Mouse (Mus musculus) megakaryocyte-erythroid progenitor cell, adult 5-6 weeks (primary cell): ENCODE measurements at regions not wholly inside any gene's neighbourhood (a gene's known extent, or its start where the extent isn't known, plus 50 kb on each side); places are given as distances from the start of the nearest gene placed in this dataset.

Source experiments
- ATAC-seq: replicated peaks from 2 replicates; pipeline ENCODE4 v1.8.0; 2016; ENCODE audit warnings: mild to moderate bottlenecking, inconsistent platforms; ENCODE audit not compliant: severe bottlenecking, poor library complexity, low FRiP score, low TSS enrichment

DNA sequence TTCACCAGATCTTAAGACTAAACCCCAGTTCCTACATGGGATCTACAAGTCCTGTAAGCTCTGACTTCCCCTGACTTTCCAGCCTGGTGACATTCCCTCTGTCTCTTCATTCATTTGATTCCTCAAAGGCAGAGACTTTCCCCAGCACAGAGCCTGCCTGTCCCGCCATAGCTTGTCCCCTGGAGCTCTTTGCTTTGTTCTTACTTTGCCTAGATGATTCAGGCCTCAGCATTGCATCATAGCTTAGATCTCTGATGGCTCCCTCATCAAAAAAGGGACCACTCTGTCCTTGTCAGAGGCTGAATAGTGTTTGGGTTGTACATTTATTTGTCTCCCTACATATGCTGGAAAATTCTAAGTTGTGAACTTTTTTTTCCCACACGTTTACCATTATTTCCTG is 57.6 kb upstream of the Exoc6 start:
- ATAC-seq: no peak

DNA sequence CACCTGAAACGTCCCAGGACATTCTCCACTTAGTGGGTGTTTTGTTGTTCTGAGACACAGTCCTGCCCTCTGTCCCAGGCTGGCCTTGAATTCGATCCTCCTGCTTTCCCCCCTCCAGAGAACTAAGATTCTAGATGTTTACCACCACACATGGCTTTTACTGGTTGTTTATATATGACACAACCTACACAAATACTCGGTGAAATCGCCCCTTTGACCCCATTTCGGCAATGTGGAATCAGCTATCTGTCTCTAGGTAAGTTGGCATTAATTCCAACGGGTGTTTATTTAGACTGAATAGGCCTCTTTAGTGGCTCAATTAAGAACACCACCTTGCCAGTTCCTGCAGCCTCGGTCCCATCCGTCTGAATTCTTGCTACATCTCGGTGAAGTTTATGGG is 56.8 kb upstream of the Exoc6 start:
- ATAC-seq: no peak

DNA sequence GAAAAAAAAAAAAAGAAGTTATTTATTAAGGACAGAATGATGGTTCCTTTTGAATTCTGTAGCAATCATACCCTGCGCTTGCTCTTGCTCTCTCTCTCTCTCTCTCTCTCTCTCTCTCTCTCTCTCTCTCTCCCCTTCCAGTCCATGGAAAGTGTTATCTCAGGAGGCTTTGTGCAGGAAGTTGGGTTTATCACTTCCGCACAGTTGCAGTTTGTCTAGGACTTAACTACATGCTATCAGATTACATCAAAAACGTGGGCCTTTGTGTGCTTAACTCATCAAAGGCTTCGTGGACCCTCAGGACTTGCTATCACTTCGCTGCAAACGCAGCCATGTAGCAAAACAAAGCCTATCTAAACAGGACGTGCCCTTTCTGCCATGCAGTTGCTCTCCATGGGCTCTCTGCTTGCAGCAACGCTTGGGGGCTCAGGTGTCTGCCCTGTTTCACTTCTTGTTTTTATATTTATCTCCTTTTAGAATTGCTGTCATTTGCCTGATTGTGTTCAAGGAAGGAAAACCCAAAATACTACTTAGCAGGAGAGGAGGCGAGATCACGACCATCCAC is 56.2 kb upstream of the Exoc6 start:
- peak; percentile 88 for ATAC-seq

GRCm38 (mm10) chr19:37494806-37495205 is 55.4 kb upstream of the Exoc6 start:
- ATAC-seq: no peak

DNA sequence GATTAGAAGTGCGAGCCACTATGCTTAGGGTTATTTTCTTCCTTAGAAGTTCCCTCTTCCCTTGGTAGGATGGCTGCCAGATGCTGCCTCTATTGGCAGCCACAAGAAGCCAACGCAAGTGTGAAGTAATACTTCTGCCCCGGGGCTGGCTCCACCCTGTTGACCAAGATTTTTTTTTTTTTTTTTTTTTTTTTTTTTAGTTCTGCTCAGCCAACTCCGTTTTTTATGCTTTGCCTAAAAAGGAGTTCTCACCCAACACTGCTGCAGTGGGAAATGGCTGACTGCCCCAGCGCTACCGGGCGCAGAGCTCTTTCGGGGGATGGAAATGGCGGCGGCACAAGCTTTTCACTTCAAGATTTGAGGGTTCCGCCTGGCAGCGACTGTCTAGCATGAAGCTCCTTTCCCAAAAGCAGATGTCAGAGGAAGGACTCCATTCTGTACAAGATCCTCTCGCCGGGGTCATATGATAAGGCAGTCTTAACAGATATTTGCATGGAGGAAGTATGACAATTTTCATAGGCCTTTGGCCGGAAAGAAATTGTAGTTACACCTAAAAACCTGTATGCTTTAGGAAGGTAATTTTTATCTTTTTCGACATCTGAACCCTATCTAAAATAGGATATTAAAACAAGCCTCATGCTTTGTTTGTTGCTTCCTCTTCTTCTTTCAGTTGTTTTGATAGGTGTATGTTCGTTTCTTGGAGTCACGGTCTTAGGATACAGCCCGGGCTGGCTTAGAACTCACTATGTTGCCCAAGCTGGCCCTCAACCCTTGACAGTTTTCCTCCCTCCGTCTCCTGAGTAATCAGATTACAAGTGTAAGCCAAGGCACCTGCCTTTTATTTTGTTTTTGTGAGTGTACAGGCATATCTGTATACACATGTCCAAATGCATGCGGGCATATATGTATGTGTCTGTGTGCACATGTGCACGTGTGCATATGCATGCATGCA is 54.6 kb upstream of the Exoc6 start:
- peak; percentile 23; the same call in 1 of the 2 replicates for ATAC-seq

GRCm38 (mm10) chr19:37496759-37497158 is 53.5 kb upstream of the Exoc6 start:
- no peak for ATAC-seq

GRCm38 (mm10) chr19:37497161-37497560 is 53.1 kb upstream of the Exoc6 start:
- ATAC-seq: no peak

DNA sequence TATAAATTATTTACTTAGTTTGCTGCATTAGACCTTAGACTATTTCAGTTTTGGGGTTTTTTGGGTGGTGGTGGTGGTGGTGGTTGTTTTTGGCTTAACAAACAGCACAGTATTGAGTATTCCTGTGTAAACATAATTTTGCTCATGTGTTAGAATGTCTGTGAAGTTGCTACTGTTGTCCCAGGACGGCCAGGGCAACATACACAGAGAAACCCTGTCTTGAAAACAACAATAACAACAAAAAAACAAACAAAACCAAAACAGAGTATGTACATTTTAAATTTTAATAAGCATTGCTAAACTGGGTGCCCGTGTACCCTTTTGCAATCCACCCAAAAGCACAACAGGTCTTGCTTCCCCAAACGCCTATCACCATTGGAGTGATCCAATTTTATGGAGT is 51.8 kb upstream of the Exoc6 start:
- no peak for ATAC-seq
